Mouse (Mus musculus): ENCODE data around the gene Rnf135. TPM values are rescaled to one million over a fixed set of nuclear protein-coding genes. Genes with fewer than 3 reads are reported as not detected.

Gene Rnf135
- polyA plus RNA-seq, 1 experiment from 2014 or later, result 14.0 TPM

- Histone ChIP-seq H3K27me3 (ENCODE audit: insufficient read depth, low read length) (no peaks in the 10 kb centered on the region), H3K9me3 (ENCODE audit: low read length) (peaks cover 6% of the 10 kb centered on the region; the same call in 1 of the 2 replicates), H3K9ac (replicated peaks; ENCODE audit: low read length) (no peak overlapping the region), H3K27ac (ENCODE audit: low read length) (no peak overlapping the region), H3K4me1 (ENCODE audit: insufficient read depth, low read length) (no peaks in the 10 kb centered on the region), H3K36me3 (ENCODE audit: insufficient read depth, low read length) (peaks cover 16% of the 10 kb centered on the region), H3K4me3 (ENCODE audit: low read length) (no peak overlapping the region), H3K4me2 (replicated peaks; ENCODE audit: low read depth, low read length) (no peak overlapping the region)
- 89% methylated on average over 7 of the region's 7 CpGs for WGBS
- no peak for ATAC-seq (ENCODE audit: low FRiP score, low TSS enrichment)
These were observed 12.7 kb downstream of the Rnf135 start for GRCm38 (mm10) chr11:80196351-80196750.

DNA sequence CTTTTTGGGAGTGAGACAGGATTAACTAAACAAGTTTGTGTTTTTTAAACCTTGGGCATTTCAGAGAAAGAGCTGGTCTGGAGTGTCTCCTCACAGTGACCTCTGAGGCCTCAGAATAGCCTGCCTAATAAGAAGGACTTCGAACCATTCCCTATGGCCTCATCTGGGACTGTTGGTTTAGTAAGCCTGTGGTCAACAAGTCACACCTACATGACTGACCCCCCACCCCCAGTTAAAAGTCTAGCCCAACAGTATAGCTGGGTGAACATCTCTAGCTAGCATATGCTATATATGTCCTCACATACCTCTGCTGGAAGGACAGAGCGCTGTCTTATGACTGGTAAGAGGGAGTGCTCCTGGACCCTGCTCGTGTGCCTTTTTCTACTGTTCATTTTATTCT lies 15.7 kb downstream of the Rnf135 start:
- H3K4me1 ChIP-seq (ENCODE audit: insufficient read depth, low read length), result no peaks in the 10 kb centered on the region
- 92% methylated on average over 3 of the region's 3 CpGs for WGBS
- H3K27me3 ChIP-seq (ENCODE audit: insufficient read depth, low read length), result no peaks in the 10 kb centered on the region
- H3K9me3 ChIP-seq (ENCODE audit: low read length), result peaks cover 5% of the 10 kb centered on the region; the same call in 1 of the 2 replicates
- no peak overlapping the region for H3K4me3 ChIP-seq (ENCODE audit: low read length)
- peaks cover 6% of the 10 kb centered on the region for H3K36me3 ChIP-seq (ENCODE audit: insufficient read depth, low read length)
- H3K4me2 ChIP-seq (replicated peaks; ENCODE audit: low read depth, low read length), result no peak overlapping the region
- no peak overlapping the region for H3K9ac ChIP-seq (replicated peaks; ENCODE audit: low read length)
- no peak overlapping the region for H3K27ac ChIP-seq (ENCODE audit: low read length)
- no peak for ATAC-seq (ENCODE audit: low FRiP score, low TSS enrichment)

GRCm38 (mm10) chr11:80199773-80200172 lies 16.1 kb downstream of the Rnf135 start:
- 0 out of 2 replicates have a peak, but pooled peaks cover under 1% of the 10 kb centered on the region for H3K9me3 ChIP-seq (ENCODE audit: low read length)
- H3K4me1 ChIP-seq (ENCODE audit: insufficient read depth, low read length), result no peaks in the 10 kb centered on the region
- 92% methylated on average over 2 of the region's 2 CpGs for WGBS
- H3K27ac ChIP-seq (ENCODE audit: low read length), result no peak overlapping the region
- no peak for ATAC-seq (ENCODE audit: low FRiP score, low TSS enrichment)
- no peak overlapping the region for H3K4me3 ChIP-seq (ENCODE audit: low read length)
- H3K27me3 ChIP-seq (ENCODE audit: insufficient read depth, low read length), result no peaks in the 10 kb centered on the region
- H3K4me2 ChIP-seq (replicated peaks; ENCODE audit: low read depth, low read length), result no peak overlapping the region
- H3K36me3 ChIP-seq (ENCODE audit: insufficient read depth, low read length), result peaks cover 2% of the 10 kb centered on the region
- H3K9ac ChIP-seq (replicated peaks; ENCODE audit: low read length), result no peak overlapping the region

GRCm38 (mm10) chr11:80200326-80200725 lies 16.7 kb downstream of the Rnf135 start:
- Histone ChIP-seq H3K27me3 (ENCODE audit: insufficient read depth, low read length) (no peaks in the 10 kb centered on the region), H3K4me3 (ENCODE audit: low read length) (no peak overlapping the region), H3K4me1 (ENCODE audit: insufficient read depth, low read length) (no peaks in the 10 kb centered on the region), H3K27ac (ENCODE audit: low read length) (no peak overlapping the region), H3K36me3 (ENCODE audit: insufficient read depth, low read length) (no peaks in the 10 kb centered on the region), H3K4me2 (replicated peaks; ENCODE audit: low read depth, low read length) (no peak overlapping the region), H3K9ac (replicated peaks; ENCODE audit: low read length) (no peak overlapping the region), H3K9me3 (ENCODE audit: low read length) (no peaks in the 10 kb centered on the region)
- WGBS, result 88% methylated on average over 1 of the region's 1 CpGs
- ATAC-seq (ENCODE audit: low FRiP score, low TSS enrichment), result no peak

GRCm38 (mm10) chr11:80202296-80202695 lies 18.6 kb downstream of the Rnf135 start:
- 65% methylated on average over 6 of the region's 6 CpGs for WGBS
- no peaks in the 10 kb centered on the region for H3K9me3 ChIP-seq (ENCODE audit: low read length)

DNA sequence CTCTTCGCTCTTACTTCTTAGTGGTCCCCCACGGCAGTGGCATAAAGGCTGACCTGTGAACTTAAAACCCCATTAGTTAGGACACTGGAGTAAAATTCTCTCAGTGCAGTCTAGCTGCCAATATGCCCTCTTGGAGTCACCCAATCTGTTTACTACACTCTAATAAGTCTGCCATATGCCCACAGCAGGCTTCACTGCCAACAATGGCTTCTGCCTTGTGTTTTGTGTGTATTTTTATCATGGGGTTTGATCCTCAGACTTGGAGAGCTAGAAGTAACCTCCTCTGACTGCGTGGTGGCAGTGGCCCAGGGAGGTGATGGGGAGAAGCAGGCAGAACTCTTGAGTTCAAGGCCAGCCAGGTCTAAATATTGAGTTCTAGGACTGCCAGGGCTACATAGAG lies 20.4 kb downstream of the Rnf135 start:
- 74% methylated on average over 3 of the region's 3 CpGs for WGBS
- H3K4me1 ChIP-seq (ENCODE audit: insufficient read depth, low read length), result no peaks in the 10 kb centered on the region; the same call in 1 of the 2 replicates
- no peak overlapping the region for H3K4me3 ChIP-seq (ENCODE audit: low read length)
- no peak overlapping the region for H3K4me2 ChIP-seq (replicated peaks; ENCODE audit: low read depth, low read length)
- ATAC-seq (ENCODE audit: low FRiP score, low TSS enrichment), result no peak
- H3K27ac ChIP-seq (ENCODE audit: low read length), result no peak overlapping the region
- no peaks in the 10 kb centered on the region for H3K9me3 ChIP-seq (ENCODE audit: low read length)
- H3K36me3 ChIP-seq (ENCODE audit: insufficient read depth, low read length), result no peaks in the 10 kb centered on the region
- H3K27me3 ChIP-seq (ENCODE audit: insufficient read depth, low read length), result no peaks in the 10 kb centered on the region
- no peak overlapping the region for H3K9ac ChIP-seq (replicated peaks; ENCODE audit: low read length)

More at GRCm38 (mm10) chr11:80202296-80202695, 18.6 kb downstream of the Rnf135 start:
- no peak overlapping the region for H3K27ac ChIP-seq (ENCODE audit: low read length)
- no peak for ATAC-seq (ENCODE audit: low FRiP score, low TSS enrichment)
- H3K4me1 ChIP-seq (ENCODE audit: insufficient read depth, low read length), result no peaks in the 10 kb centered on the region
- no peak overlapping the region for H3K4me2 ChIP-seq (replicated peaks; ENCODE audit: low read depth, low read length)
- H3K27me3 ChIP-seq (ENCODE audit: insufficient read depth, low read length), result no peaks in the 10 kb centered on the region
- H3K9ac ChIP-seq (replicated peaks; ENCODE audit: low read length), result no peak overlapping the region
- no peaks in the 10 kb centered on the region for H3K36me3 ChIP-seq (ENCODE audit: insufficient read depth, low read length)
- H3K4me3 ChIP-seq (ENCODE audit: low read length), result no peak overlapping the region

- ATAC-seq (ENCODE audit: low FRiP score, low TSS enrichment), result no peak
These were observed 21.3 kb downstream of the Rnf135 start for GRCm38 (mm10) chr11:80204941-80205340.

DNA sequence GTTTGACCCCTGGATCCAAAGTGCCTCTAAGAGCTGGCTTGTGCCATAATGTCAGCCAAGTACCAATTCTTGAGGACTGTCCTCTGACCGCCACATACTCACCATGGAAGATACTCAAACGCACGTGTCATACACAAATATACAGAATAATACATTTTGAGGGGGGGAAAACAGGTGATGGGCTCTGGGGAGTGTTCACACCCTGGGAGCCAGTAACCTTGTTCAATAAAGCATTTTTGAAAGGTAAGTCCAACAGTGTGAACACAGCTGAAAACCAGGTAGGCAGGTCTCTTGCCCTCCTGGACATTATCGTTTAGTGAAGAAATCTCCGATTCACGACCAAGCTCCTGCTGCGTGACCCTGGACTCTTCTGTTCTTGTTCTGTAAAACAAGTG lies 24.8 kb downstream of the Rnf135 start:
- Histone ChIP-seq H3K9me3 (ENCODE audit: low read length) (no peaks in the 10 kb centered on the region), H3K27ac (ENCODE audit: low read length) (no peak overlapping the region), H3K4me2 (replicated peaks; ENCODE audit: low read depth, low read length) (no peak overlapping the region), H3K4me3 (ENCODE audit: low read length) (peak overlapping the region; percentile 99; the same call in 1 of the 2 replicates), H3K4me1 (ENCODE audit: insufficient read depth, low read length) (peaks cover 8% of the 10 kb centered on the region), H3K9ac (replicated peaks; ENCODE audit: low read length) (no peak overlapping the region), H3K27me3 (ENCODE audit: insufficient read depth, low read length) (no peaks in the 10 kb centered on the region), H3K36me3 (ENCODE audit: insufficient read depth, low read length) (no peaks in the 10 kb centered on the region)
- WGBS, result 36% methylated on average over 7 of the region's 7 CpGs
- peak; percentile 60 for ATAC-seq (ENCODE audit: low FRiP score, low TSS enrichment)

More at GRCm38 (mm10) chr11:80204941-80205340, 21.3 kb downstream of the Rnf135 start:
- Histone ChIP-seq H3K4me3 (ENCODE audit: low read length) (no peak overlapping the region), H3K9ac (replicated peaks; ENCODE audit: low read length) (no peak overlapping the region), H3K4me2 (replicated peaks; ENCODE audit: low read depth, low read length) (no peak overlapping the region), H3K27ac (ENCODE audit: low read length) (no peak overlapping the region), H3K4me1 (ENCODE audit: insufficient read depth, low read length) (peaks cover 2% of the 10 kb centered on the region), H3K36me3 (ENCODE audit: insufficient read depth, low read length) (no peaks in the 10 kb centered on the region), H3K9me3 (ENCODE audit: low read length) (no peaks in the 10 kb centered on the region), H3K27me3 (ENCODE audit: insufficient read depth, low read length) (no peaks in the 10 kb centered on the region)
- 39% methylated on average over 5 of the region's 5 CpGs for WGBS

DNA sequence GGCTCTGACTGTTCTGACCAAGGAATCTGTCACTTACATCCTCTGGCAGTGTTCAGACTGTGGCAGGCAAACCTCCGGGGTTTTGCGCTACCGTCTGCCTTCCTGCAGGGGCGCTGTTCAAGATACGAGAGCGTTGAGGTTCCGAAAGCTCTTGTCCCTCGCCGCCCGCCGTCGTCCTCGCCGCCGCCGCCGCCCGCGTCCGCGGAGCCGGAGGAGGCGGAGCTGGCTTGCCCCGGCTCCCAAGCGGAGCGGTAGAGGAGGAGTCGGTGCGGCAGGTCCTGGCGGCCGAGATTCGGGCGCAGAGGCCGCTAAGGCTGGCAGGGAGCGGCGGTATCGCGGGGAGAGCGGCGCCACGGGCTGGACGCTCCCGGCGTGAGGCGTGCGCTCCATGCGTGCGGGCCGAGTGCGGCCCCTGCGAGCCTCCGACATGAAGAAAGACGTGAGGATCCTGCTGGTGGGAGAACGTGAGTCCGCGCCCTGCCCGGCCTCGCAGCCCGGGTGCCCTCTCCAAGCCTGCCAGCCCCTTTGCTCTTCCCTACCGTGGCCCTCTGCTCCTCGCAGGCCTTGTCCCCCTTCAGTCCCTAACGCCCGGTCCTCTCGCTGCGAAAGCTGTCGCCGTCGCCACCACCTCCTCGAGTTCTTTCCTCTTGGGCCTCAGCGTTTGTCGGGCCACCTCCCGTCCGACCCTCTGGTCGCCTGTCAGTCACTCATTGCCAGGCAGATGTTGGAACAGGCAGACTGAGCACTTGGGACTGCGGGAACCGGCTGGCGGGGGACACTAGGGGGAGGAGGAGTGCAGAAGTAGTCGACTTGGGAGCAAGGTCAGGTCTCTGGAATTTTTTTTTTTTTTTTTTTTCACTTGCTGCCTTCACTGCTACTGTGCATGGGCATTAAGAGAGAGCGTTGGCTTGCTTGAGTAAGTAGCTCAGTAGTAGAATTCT lies 25.5 kb downstream of the Rnf135 start, which contains the start of gene Rhot1:
Gene Rhot1 (plus strand): TSS at position 160 of the 941 bp plus-strand sequence.
- under 1% methylated on average over 74 of the region's 78 CpGs for WGBS

GRCm38 (mm10) chr11:80210321-80210720 lies 26.7 kb downstream of the Rnf135 start:
- peak overlapping the region; percentile 55 for H3K9ac ChIP-seq (replicated peaks; ENCODE audit: low read length)
- WGBS, result 32% methylated on average over 6 of the region's 6 CpGs
- ATAC-seq (ENCODE audit: low FRiP score, low TSS enrichment), result no peak

More for the DNA sequence above, 25.5 kb downstream of the Rnf135 start, which contains the start of gene Rhot1:
- Histone ChIP-seq H3K9ac (replicated peaks; ENCODE audit: low read length) (peak within 1 kb of the TSS; percentile 92), H3K36me3 (ENCODE audit: insufficient read depth, low read length) (peaks cover 4% of the 10 kb centered on the region; the same call in 1 of the 2 replicates), H3K9me3 (ENCODE audit: low read length) (no peaks in the 10 kb centered on the region), H3K4me2 (replicated peaks; ENCODE audit: low read depth, low read length) (peak within 1 kb of the TSS; percentile 70), H3K4me1 (ENCODE audit: insufficient read depth, low read length) (peaks cover 8% of the 10 kb centered on the region), H3K27ac (ENCODE audit: low read length) (peak within 1 kb of the TSS; percentile 95), H3K4me3 (ENCODE audit: low read length) (peak within 1 kb of the TSS; percentile 99), H3K27me3 (ENCODE audit: insufficient read depth, low read length) (no peaks in the 10 kb centered on the region)
- peak; percentile 95 for ATAC-seq (ENCODE audit: low FRiP score, low TSS enrichment)

More at GRCm38 (mm10) chr11:80210321-80210720, 26.7 kb downstream of the Rnf135 start:
- H3K36me3 ChIP-seq (ENCODE audit: insufficient read depth, low read length), result peaks cover 4% of the 10 kb centered on the region; the same call in 1 of the 2 replicates
- H3K27ac ChIP-seq (ENCODE audit: low read length), result no peak overlapping the region
- no peaks in the 10 kb centered on the region for H3K27me3 ChIP-seq (ENCODE audit: insufficient read depth, low read length)
- H3K4me1 ChIP-seq (ENCODE audit: insufficient read depth, low read length), result peaks cover 8% of the 10 kb centered on the region
- peak overlapping the region; percentile 99 for H3K4me3 ChIP-seq (ENCODE audit: low read length)
- H3K4me2 ChIP-seq (replicated peaks; ENCODE audit: low read depth, low read length), result peak overlapping the region; percentile 70
- no peaks in the 10 kb centered on the region for H3K9me3 ChIP-seq (ENCODE audit: low read length)
